Mouse (Mus musculus): Measurements from ENCODE around the gene Ttn.

GRCm38 (mm10) chr2:76977650-76978049 is 4.7 kb downstream of the Ttn start:
- TF ChIP-seq CTCF (IDR thresholded peaks at IDR 0.05; ENCODE audit: borderline replicate concordance, extremely low read depth, insufficient read depth, insufficient read length): no peak
- TF ChIP-seq POLR2A (IDR thresholded peaks at IDR 0.05; ENCODE audit: borderline replicate concordance, extremely low read depth, insufficient read depth, insufficient read length, poor library complexity, severe bottlenecking): no peak

Data from brain, embryonic 14.5 days (tissue).